Mouse (Mus musculus) heart, embryonic 10.5 days (tissue): ENCODE results near the gene Shld1. TPM values are rescaled to one million over a fixed set of nuclear protein-coding genes. Genes with fewer than 3 reads are reported as not detected.
A peak's percentile ranks its signal among the peaks of the same experiment; 100 is the strongest.

Experiments
- DNase-seq: peaks from one replicate; pipeline ENCODE4 v3.0.0-alpha.2; 2017; ENCODE audit warnings: low spot score
- H3K27ac ChIP-seq: fragments of 300-500 bp; sonication (generic); 2 replicates; pipeline ENCODE4 v1.5.1; 2016; ENCODE audit warnings: mild to moderate bottlenecking
- H3K27me3 ChIP-seq: fragments of 300-500 bp; sonication (generic); 2 replicates; pipeline ENCODE4 v1.6.1; 2016; ENCODE audit warnings: mild to moderate bottlenecking; ENCODE audit not compliant: poor library complexity, insufficient read depth, severe bottlenecking
- H3K36me3 ChIP-seq: fragments of 300-500 bp; sonication (generic); 2 replicates; pipeline ENCODE4 v1.6.1; 2016; ENCODE audit warnings: mild to moderate bottlenecking, moderate library complexity
- H3K4me1 ChIP-seq: fragments of 300-500 bp; sonication (generic); 2 replicates; pipeline ENCODE4 v1.6.1; 2016; ENCODE audit warnings: mild to moderate bottlenecking
- H3K4me3 ChIP-seq: fragments of 300-500 bp; sonication (generic); 2 replicates; pipeline ENCODE4 v1.5.1; 2016; ENCODE audit warnings: mild to moderate bottlenecking, moderate library complexity
- H3K9me3 ChIP-seq: fragments of 300-500 bp; sonication (generic); 2 replicates; pipeline ENCODE4 v1.6.1; 2016; ENCODE audit warnings: mild to moderate bottlenecking, moderate library complexity
- WGBS: fragments of 180-500 bp; shearing (Covaris S2); methylation state at CpG from one replicate; pipeline ENCODE4 v1.1.7; 2016; 5-methylcytosine and 5-hydroxymethylcytosine counted together
- polyA plus RNA-seq: library from polyadenylated mRNA; unstranded; fragments of >200 nt; fragmentation: Nextera tagmentation; extraction: Ambion mirVana; gene quantifications from 2 replicates; pipeline ENCODE4 v1.2.1, GENCODE M21; 2016

Shld1 gene
- 14.2 and 15.9 TPM in 2 replicates for polyA plus RNA-seq

DNA sequence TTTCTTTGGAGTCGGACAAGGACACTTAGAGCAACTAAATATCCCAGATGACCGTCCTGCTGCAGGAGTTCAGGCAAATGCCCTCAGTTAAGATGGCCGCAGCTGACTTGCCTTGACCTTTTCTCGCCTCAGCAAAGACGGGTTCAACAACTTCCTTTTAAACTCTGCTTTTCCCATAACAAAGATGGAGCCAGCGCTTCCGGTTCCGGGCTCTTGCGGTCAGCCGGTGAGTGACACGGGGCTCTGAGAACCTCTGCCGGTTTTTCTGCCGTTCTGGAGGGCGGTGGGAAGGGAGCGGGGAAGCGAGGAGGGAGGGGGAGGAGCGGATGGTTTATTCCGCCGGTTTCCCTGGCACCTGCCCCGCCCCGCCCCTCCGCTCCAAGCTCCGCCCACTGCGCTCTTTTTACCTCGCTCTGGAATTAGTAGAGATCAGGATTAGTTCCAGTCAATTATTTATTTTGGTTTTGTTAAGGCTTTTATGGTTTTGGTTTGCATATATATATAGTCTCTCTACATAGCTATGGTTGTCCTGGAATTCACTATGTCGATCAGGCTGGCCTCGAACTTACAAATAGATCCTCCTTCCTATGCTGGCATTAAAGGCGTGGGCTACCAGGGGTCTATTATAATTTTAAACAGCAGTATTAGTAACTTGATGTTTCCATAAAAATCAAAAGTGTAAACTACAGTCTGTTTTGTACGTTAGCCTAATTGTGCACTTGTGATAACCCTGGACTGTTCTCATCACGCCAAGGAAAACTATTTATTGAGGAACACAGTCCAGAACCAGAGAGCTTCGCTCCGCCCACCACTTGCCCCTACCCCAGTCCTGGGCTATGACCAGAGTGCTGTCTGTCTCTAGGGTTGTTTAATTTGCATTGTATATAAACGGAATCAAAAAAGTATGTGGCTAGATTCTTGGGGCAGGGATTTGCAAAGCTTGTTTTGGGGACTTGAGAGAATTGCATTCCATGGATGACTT lies at the start of gene Shld1:
TSS of gene Shld1 (plus strand) at position 176 of the 982 bp plus-strand sequence.
- Histone ChIP-seq H3K27me3 (no peaks in the 10 kb centered on the region), H3K9me3 (no peaks in the 10 kb centered on the region), H3K4me3 (peak within 1 kb of the TSS; percentile 67), H3K27ac (peak within 1 kb of the TSS; percentile 92), H3K36me3 (no peaks in the 10 kb centered on the region), H3K4me1 (peaks cover 16% of the 10 kb centered on the region)
- 12% methylated on average over 33 of the region's 33 CpGs for WGBS
- DNase-seq, result peak; percentile 97

DNA sequence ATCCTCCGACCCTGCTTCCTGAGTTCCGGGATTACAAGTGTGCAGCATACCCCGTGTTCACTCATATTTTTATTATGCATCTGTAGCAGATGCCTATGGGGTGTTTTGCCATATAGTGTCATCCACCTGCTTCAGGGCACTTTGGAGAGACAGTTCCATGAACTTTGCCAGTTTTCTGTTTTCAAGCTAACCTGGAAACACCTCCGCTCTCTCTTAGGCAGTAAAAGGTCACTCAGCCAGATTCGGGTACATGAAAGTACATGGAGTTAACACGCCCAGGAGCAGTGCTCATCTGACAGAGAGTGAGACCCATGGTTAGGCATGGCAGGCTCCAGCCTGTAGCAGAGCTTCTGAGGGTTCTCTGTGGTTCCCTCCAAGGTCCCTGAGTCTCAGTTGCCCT lies 48.4 kb upstream of the Shld1 start:
- 88% methylated on average over 6 of the region's 6 CpGs for WGBS
- DNase-seq, result no peak
- no peaks in the 10 kb centered on the region for H3K27me3 ChIP-seq

DNA sequence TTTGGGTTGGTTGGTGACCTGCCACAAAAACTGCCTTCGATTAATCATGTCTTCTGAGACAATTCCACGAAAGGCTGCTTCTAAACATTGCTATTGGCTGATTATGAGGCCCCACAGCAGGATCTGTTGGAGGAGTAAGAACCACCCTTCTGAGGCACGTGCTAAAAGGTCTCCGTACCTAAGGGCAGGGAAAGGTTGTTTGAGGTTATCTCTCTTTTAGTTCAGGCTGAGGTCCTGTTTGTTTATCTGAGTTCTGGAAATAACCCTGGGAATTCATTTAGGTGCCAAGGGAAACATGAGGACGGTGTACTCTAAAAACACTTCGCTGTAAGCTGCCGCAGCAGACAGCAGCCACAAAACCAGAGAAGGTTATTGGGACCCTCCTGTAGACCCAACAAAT lies 47.4 kb upstream of the Shld1 start:
- Histone ChIP-seq H3K4me1 (peaks cover 3% of the 10 kb centered on the region; the same call in 1 of the 2 replicates), H3K9me3 (no peaks in the 10 kb centered on the region), H3K36me3 (no peaks in the 10 kb centered on the region), H3K4me3 (no peak overlapping the region), H3K27me3 (no peaks in the 10 kb centered on the region), H3K27ac (no peak overlapping the region)
- 44% methylated on average over 7 of the region's 7 CpGs for WGBS
- DNase-seq, result no peak

More for the DNA sequence above, 48.4 kb upstream of the Shld1 start:
- H3K27ac ChIP-seq, result no peak overlapping the region
- no peaks in the 10 kb centered on the region for H3K9me3 ChIP-seq
- peaks cover 3% of the 10 kb centered on the region; the same call in 1 of the 2 replicates for H3K4me1 ChIP-seq
- H3K4me3 ChIP-seq, result no peak overlapping the region
- H3K36me3 ChIP-seq, result no peaks in the 10 kb centered on the region

DNA sequence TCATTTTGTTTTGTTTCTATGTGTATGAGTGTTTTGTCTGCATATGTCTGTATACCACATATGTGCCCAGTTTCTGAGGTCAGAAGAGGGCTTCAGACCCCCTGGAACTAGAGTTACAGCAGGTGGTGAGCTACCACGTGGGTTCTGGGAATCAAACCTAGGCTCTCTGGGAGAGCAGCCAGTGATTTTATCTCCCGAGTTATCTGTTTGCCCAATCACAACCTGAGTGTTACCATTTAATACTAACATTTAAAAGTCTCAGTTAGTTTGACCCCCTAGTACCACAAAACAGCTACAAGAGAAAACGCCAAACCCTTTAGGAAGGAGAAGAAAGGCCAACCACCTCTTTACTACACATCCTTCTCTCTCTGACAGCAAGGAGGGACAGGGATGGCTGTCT lies 45.5 kb upstream of the Shld1 start:
- H3K4me1 ChIP-seq, result peaks cover 3% of the 10 kb centered on the region; the same call in 1 of the 2 replicates
- H3K27ac ChIP-seq, result no peak overlapping the region
- no peak overlapping the region for H3K4me3 ChIP-seq
- no peaks in the 10 kb centered on the region for H3K9me3 ChIP-seq
- H3K27me3 ChIP-seq, result no peaks in the 10 kb centered on the region
- H3K36me3 ChIP-seq, result no peaks in the 10 kb centered on the region
- WGBS, result 52% methylated on average over 3 of the region's 3 CpGs
- DNase-seq, result no peak

DNA sequence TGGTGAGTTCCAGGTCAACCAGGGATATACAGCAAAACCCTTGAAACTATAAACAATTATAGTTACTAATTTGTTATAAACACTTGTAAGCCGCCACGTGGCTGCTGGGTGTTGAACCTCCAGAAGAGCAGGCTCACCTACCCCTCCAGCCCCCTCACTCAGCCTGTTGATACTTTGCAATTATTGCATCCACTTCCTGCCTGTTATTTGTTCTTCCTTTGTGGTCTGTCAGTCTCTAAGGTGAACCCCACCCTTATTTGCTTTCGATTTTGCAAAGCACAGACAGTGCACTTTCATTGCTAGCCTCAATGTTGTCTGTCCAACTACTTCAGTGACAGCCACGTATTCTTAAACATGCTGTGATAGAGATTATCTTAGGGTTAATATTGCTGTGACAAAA lies 43.6 kb upstream of the Shld1 start:
- H3K9me3 ChIP-seq, result no peaks in the 10 kb centered on the region
- no peaks in the 10 kb centered on the region for H3K36me3 ChIP-seq
- H3K4me1 ChIP-seq, result peaks cover 3% of the 10 kb centered on the region; the same call in 1 of the 2 replicates
- H3K27ac ChIP-seq, result no peak overlapping the region
- no peak for DNase-seq
- 79% methylated on average over 4 of the region's 4 CpGs for WGBS
- H3K4me3 ChIP-seq, result no peak overlapping the region
- no peaks in the 10 kb centered on the region for H3K27me3 ChIP-seq

DNA sequence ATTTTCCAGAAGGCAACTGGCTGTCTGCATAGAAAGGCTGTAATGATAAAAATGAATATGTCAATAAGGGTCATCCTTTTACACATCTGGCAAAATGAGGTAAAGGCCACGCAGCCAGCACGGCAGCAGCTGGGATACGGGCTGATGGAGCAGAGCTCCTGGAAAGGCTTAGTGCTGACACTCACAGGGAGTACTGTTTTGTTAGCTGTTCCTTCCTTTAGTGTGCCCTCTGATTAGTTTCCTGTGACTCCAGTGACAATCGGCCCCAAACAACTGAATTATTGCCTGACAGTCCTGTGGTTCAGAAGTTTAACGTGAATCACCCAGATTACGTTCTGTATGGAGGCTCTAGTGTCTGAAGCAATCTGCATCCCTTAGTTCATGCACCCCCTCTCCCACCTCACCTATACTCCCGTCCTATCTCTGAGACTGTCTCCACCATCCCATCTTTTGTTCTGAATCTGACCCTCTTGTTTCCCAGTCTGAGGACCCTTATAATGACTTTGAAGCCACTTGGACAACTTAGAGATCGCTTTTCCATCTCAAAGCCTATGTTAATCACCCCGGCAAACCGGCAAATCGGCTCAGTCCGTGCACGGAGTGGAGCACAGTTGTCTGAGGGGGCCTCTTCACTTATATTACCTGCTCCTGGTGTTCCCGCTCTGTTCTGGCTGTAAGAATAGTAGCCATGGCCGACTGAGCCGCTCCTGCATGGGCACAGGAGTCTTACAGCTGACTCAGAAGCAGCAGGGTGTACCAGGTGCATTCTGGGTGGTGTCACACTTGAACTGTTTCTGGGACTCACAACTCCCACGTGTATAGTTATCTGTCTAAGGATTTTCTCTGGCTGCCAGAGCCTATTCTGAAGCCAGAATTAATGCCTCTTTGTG lies 39.6 kb upstream of the Shld1 start:
- 67% methylated on average over 17 of the region's 17 CpGs for WGBS
- no peak overlapping the region for H3K27ac ChIP-seq
- no peak overlapping the region for H3K4me3 ChIP-seq
- no peaks in the 10 kb centered on the region for H3K36me3 ChIP-seq
- H3K4me1 ChIP-seq, result no peaks in the 10 kb centered on the region
- no peaks in the 10 kb centered on the region for H3K9me3 ChIP-seq
- DNase-seq, result no peak
- no peaks in the 10 kb centered on the region for H3K27me3 ChIP-seq

DNA sequence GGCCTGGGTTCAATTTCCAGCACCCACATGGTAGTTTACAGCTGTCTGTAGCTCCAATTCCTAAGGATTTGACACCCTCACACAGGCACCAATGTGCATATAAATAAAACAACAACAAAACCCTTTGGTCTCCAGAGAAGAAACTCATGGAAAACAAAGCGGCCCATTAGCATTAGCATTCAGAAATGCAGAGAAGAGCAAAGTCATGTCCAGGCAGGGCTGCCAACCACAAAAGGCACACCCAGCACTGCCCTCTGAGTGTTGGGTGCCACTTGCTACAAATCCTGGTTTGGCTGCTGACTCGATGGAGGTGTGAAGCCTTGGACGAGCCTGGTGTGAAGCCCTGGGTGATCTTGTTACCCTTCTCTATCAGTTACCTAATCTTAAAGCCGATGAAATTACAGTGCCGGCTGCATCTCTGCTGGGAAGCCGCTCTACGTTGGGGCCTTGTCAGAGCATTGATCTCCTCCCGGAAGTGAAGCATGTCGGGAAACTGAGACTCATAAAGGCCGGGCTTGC lies 37.3 kb upstream of the Shld1 start:
- Histone ChIP-seq H3K4me3 (no peak overlapping the region), H3K27ac (no peak overlapping the region), H3K9me3 (no peaks in the 10 kb centered on the region), H3K4me1 (no peaks in the 10 kb centered on the region), H3K27me3 (no peaks in the 10 kb centered on the region), H3K36me3 (no peaks in the 10 kb centered on the region)
- no peak for DNase-seq
- WGBS, result 61% methylated on average over 10 of the region's 10 CpGs

DNA sequence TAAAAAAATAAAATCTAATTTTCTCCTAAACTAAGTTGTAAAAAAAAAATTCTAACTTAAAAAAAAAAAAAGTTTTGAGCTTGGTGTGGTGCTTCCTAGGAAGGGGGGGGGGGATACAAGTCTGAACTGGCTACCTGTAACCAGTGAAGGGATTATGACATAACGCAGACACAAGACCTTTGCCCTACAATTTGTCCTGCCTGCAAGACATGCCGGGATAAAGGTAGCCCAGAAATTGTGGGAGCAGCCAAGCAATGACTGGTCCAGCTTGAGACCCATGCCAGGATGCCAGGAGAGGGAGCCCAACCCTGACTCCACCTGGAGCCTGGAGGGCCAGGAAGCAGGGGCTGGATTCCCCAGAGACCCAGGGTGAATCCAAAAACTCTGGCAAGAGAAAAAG lies 36.2 kb upstream of the Shld1 start:
- H3K4me1 ChIP-seq, result no peaks in the 10 kb centered on the region
- no peaks in the 10 kb centered on the region for H3K9me3 ChIP-seq
- H3K36me3 ChIP-seq, result no peaks in the 10 kb centered on the region
- 78% methylated on average over 2 of the region's 2 CpGs for WGBS
- H3K4me3 ChIP-seq, result no peak overlapping the region
- no peak for DNase-seq
- H3K27ac ChIP-seq, result no peak overlapping the region
- no peaks in the 10 kb centered on the region for H3K27me3 ChIP-seq

DNA sequence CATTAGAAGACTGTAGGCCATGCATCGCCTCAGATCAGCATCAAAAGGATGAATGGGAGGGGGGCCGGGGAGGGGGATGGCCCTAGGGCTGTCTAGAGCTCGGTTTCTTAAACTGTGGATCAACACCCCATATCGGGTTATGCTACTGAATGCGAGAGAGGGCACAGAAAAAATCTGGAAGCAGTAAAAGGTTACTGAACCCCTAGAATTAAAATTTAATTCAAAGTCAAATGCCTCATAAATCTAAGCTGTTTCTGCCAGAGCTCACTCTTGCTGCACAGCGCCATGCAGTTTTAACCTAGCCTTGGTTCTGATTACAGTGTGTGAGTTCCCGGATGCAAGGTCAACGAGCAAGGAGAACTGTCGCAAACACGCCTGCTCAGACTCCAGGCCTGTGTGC lies 34.3 kb upstream of the Shld1 start:
- Histone ChIP-seq H3K27me3 (no peaks in the 10 kb centered on the region), H3K4me3 (no peak overlapping the region), H3K9me3 (no peaks in the 10 kb centered on the region), H3K27ac (no peak overlapping the region), H3K4me1 (no peaks in the 10 kb centered on the region), H3K36me3 (no peaks in the 10 kb centered on the region)
- DNase-seq, result no peak
- 57% methylated on average over 10 of the region's 10 CpGs for WGBS

DNA sequence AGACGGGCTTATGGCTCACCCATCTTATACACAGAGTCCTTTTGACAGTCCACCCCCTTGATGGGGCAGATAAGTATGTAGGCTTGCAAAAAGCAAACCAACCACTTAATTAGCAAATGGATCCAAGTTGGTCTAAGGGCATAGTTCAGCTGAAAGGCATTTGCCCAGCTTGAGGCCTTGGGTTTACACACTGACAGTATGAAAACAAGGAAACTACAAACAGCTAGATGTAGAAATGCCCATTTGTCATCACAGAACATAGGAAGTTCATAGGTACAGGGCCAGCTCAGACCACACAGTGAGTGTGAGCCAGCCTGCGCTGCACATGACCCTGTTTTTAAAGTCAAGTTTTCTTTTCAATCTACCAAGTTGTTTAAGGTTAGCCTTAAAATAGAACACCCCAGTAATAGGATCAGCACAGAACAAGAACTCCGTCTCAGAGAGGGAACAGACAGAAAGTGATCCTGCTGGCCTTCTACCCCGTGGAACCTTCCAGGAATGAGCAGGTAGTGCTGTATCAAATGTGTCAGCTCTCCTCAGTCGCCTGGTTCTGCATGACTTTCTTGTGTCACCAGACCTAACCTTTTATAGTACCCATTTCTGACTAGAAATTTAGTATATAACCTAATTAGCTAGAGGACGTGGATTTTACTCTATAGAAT lies 31.8 kb upstream of the Shld1 start:
- Histone ChIP-seq H3K36me3 (no peaks in the 10 kb centered on the region), H3K27me3 (no peaks in the 10 kb centered on the region), H3K4me1 (no peaks in the 10 kb centered on the region), H3K4me3 (no peak overlapping the region), H3K27ac (no peak overlapping the region), H3K9me3 (no peaks in the 10 kb centered on the region)
- WGBS, result 79% methylated on average over 6 of the region's 6 CpGs
- DNase-seq, result no peak

DNA sequence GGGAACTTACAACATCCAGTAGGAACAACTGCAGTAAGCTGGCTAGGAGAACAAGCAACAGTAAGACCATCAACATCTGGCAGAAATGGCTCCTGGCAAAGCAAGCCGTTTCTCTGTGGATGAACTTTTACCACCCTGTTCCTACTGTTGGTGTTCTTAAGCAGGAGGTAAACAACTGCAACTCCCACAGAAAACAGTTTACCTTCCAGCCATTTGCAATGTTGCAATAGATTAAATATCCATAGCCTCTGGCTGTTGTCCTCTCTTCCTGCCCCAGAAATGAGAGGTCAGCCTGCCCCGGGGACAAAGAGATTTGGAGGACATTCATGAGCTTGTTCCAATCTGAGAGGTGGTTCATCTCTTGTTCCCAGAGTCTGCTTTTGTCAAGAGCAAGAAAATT lies 29.5 kb upstream of the Shld1 start:
- Histone ChIP-seq H3K9me3 (no peaks in the 10 kb centered on the region), H3K27me3 (no peaks in the 10 kb centered on the region), H3K27ac (no peak overlapping the region), H3K4me1 (no peaks in the 10 kb centered on the region), H3K4me3 (no peak overlapping the region), H3K36me3 (no peaks in the 10 kb centered on the region)
- 74% methylated on average over 2 of the region's 2 CpGs for WGBS
- DNase-seq, result no peak

DNA sequence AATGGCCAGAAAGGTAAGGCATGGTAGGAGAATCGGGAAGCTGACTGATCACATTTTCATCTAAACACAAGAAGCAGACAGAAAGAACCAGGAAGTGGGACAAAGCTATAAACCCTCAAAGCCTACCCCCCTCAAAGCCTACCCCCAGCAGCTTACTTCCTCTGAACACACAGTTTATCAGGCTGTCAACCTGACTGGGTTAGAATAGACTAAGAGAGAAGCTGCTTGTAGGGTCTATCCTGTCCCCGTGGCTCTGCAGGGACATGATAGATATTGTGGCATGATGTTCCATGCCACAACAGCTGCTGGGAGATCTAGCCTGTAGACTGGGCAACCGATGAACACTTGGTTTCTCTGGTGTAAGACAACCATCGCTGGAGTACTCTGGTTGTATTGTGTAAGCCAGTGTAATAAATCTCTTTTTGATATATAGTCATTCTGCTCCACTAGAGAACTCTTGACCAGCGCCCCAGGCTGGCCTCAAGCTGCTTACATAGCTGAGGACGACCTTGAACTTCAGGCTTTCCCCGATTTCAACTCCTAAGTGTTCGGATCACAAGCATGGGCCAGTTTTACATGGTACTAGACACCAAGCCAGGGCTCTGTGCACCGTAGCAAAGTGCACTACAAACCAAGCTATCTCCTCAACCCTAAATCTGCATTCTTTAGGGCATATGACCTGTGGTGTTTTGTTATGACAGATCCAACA lies 28.2 kb upstream of the Shld1 start:
- 80% methylated on average over 9 of the region's 9 CpGs for WGBS
- no peak overlapping the region for H3K27ac ChIP-seq

More for the DNA sequence above, 28.2 kb upstream of the Shld1 start:
- no peak for DNase-seq
- Histone ChIP-seq H3K4me3 (no peak overlapping the region), H3K36me3 (no peaks in the 10 kb centered on the region), H3K4me1 (no peaks in the 10 kb centered on the region), H3K27me3 (no peaks in the 10 kb centered on the region), H3K9me3 (no peaks in the 10 kb centered on the region)
